Mouse (Mus musculus) stomach, adult 2 months (tissue): ENCODE data around the gene Slc38a9. TPM values are rescaled to one million over a fixed set of nuclear protein-coding genes. Genes with fewer than 3 reads are reported as not detected.

Experiments
- polyA plus RNA-seq: library from polyadenylated mRNA; depleted of rRNA; stranded (reverse); fragments of >200 nt; gene quantifications from 2 replicates; pipeline ENCODE4 v1.2.3, GENCODE M21; 2012; rRNA removed

Slc38a9 gene
- polyA plus RNA-seq: 1.8 and 2.9 TPM in 2 replicates

DNA sequence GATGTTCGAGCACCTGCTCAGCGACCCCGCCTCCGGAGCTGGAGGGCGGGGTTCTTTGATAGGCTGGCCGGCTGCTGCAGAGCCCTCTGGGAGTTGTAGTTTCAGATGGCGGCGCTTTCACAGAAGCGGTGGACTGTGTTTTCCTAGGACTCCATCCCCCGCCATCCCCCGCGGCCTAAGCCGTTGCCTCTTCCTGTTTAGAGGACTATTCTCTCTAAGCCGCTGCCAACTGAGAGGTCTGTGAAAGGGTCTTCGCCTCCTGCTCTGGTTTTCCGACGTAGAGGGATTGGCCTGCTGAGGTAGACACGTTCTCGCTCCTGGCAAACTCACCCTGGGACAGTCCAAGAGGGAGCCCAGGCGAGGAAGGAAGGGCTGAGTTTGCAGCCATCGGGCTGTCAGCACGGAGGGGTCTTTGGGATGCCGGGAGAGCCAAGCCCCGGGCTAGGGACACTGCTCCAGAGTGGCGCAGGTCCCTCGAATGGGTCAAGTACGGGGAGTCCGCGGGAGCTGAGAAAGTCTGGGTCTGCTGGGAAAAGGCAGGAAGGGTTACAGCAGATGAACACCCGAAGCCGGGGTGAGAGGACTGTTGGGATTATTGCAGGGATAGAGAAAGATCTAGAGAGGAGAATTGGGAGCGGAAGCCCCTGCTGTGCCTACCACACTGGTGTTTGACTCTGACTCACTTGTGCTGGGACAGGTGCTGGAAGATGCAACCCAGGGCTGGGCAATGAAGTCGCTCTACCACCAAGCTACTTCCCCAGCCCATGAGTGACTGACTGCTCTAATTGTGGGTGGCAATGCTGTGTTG is at the start of gene Slc38a9:
Slc38a9 (plus strand) TSS at position 178 of the 808 bp plus-strand sequence.

DNA sequence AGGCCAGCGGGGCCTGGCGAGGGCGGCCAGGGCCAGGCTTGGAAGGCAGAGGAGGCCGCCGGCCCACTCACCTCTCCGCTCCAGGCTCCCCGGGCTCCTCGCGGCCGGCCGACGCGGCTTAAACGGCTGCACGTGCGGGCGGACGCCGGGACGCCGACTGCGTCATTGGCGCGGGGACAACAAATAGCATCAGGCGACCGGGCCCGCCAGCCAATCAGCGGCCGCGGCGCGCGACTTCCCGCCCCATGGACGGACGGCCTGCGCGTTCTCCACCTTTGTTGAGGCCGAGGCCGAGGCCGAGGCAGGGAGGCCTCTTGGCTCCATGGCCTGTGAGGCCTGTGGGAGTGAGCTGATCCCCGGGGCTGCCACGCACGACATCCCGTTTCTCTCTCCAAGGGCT is 8.3 kb upstream of the Slc38a9 start, which contains the start of gene Ddx4:
Ddx4 (minus strand) TSS at position 271 of the 400 bp plus-strand sequence.

Other genes with a start within 250 kb of the Slc38a9 start
- 6.1 and 8.7 TPM in 2 replicates for gene Il6st, start 196.7 kb upstream of the Slc38a9 start, polyA plus RNA-seq
- gene Il31ra, start 66.4 kb upstream of the Slc38a9 start, polyA plus RNA-seq: 0.04 TPM in 2 replicates
- not detected in 2 replicates for gene Ddx4, start 8.3 kb upstream of the Slc38a9 start, polyA plus RNA-seq
- 29.1 and 35.4 TPM in 2 replicates for gene Plpp1, start 140.0 kb downstream of the Slc38a9 start, polyA plus RNA-seq